Mouse (Mus musculus): ENCODE data around the gene Ppp1r35. TPM values are rescaled to one million over a fixed set of nuclear protein-coding genes. Genes with fewer than 3 reads are reported as not detected.
A peak's percentile ranks its signal among the peaks of the same experiment; 100 is the strongest.

The Ppp1r35 gene
- total and polyA plus RNA-seq, 2 experiments from 2014 or later: 28.8 to 41.8 TPM

DNA sequence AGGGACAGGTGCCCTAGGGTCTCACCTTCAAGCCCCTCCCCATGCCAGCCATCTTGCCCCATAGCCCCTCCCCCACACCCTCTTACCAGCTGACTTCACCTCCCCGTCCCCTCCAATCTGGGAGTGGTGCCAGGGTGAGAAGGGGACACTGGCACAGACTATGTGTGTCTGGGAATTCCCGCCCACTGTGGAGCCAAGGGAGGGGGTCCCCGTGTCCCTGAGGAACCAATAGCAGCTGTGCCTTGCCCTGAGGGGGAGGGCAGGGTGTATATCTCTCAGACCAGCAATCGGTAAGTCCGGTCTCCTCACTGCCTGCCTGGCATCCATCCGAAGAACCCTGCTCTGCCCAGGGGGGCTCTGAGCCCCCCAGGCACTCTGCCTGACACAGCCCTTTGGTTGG, 20.8 kb upstream of the Ppp1r35 start:
- H3K9ac ChIP-seq: peak overlapping the region; percentile 28
- ATAC-seq: peak; percentile 69

GRCm38 (mm10) chr5:137758921-137759534, 19.6 kb upstream of the Ppp1r35 start:
- peak overlapping the region; percentile 37; the same call in 1 of the 2 replicates for H3K4me2 ChIP-seq (ENCODE audit: low read depth)

More for the DNA sequence above, 20.8 kb upstream of the Ppp1r35 start:
- peak overlapping the region; percentile 37 for H3K4me2 ChIP-seq (ENCODE audit: low read depth)
- no peaks in the 10 kb centered on the region for H3K9me3 ChIP-seq (ENCODE audit: low read length)
- no peak for TF ChIP-seq CTCF (IDR thresholded peaks at IDR 0.05; ENCODE audit: low read depth)
- peak overlapping the region; percentile 59 for H3K27ac ChIP-seq (ENCODE audit: low read depth, low read length)
- 0 out of 2 replicates have a peak, but pooled peaks cover 3% of the 10 kb centered on the region for H3K4me1 ChIP-seq (ENCODE audit: insufficient read depth)
- 36% methylated on average over 6 of the region's 6 CpGs for WGBS
- H3K27me3 ChIP-seq (ENCODE audit: insufficient read depth, low read length): no peaks in the 10 kb centered on the region
- H3K36me3 ChIP-seq (ENCODE audit: insufficient read depth): peaks cover 9% of the 10 kb centered on the region
- peak; percentile 81 for DNase-seq
- H3K4me3 ChIP-seq (ENCODE audit: low read depth, low read length): no peak overlapping the region

GRCm38 (mm10) chr5:137759971-137760412, 18.7 kb upstream of the Ppp1r35 start:
- Histone ChIP-seq H3K27me3 (ENCODE audit: insufficient read depth, low read length) (no peaks in the 10 kb centered on the region), H3K4me1 (ENCODE audit: insufficient read depth) (0 out of 2 replicates have a peak, but pooled peaks cover 3% of the 10 kb centered on the region), H3K27ac (ENCODE audit: low read depth, low read length) (0 out of 2 replicates have a peak overlapping the region, but pooled peaks have one; percentile 29), H3K36me3 (ENCODE audit: insufficient read depth) (no peaks in the 10 kb centered on the region; the same call in 1 of the 2 replicates), H3K9ac (no peak overlapping the region), H3K4me3 (ENCODE audit: low read depth, low read length) (no peak overlapping the region), H3K9me3 (ENCODE audit: low read length) (no peaks in the 10 kb centered on the region), H3K4me2 (ENCODE audit: low read depth) (no peak overlapping the region)
- TF ChIP-seq CTCF (IDR thresholded peaks at IDR 0.05; ENCODE audit: low read depth): peak; percentile 86
- 19% methylated on average over 4 of the region's 4 CpGs for WGBS
- ATAC-seq (peak; percentile 88), DNase-seq (peak; percentile 89)

More at GRCm38 (mm10) chr5:137758921-137759534, 19.6 kb upstream of the Ppp1r35 start:
- Histone ChIP-seq H3K4me1 (ENCODE audit: insufficient read depth) (0 out of 2 replicates have a peak, but pooled peaks cover 3% of the 10 kb centered on the region), H3K36me3 (ENCODE audit: insufficient read depth) (peaks cover 1% of the 10 kb centered on the region; the same call in 1 of the 2 replicates), H3K9ac (no peak overlapping the region), H3K27me3 (ENCODE audit: insufficient read depth, low read length) (no peaks in the 10 kb centered on the region), H3K27ac (ENCODE audit: low read depth, low read length) (peak overlapping the region; percentile 81), H3K9me3 (ENCODE audit: low read length) (no peaks in the 10 kb centered on the region), H3K4me3 (ENCODE audit: low read depth, low read length) (no peak overlapping the region)
- 76% methylated on average over 19 of the region's 19 CpGs for whole genome bisulfite sequencing
- DNase-seq (no peak), ATAC-seq (no peak)
- no peak for TF ChIP-seq CTCF (IDR thresholded peaks at IDR 0.05; ENCODE audit: low read depth)

GRCm38 (mm10) chr5:137764609-137765340, 13.9 kb upstream of the Ppp1r35 start:
- Histone ChIP-seq H3K27ac (ENCODE audit: low read depth, low read length) (no peak overlapping the region), H3K36me3 (ENCODE audit: insufficient read depth) (no peaks in the 10 kb centered on the region), H3K4me1 (ENCODE audit: insufficient read depth) (no peaks in the 10 kb centered on the region), H3K9ac (no peak overlapping the region), H3K27me3 (ENCODE audit: insufficient read depth, low read length) (no peaks in the 10 kb centered on the region), H3K4me3 (ENCODE audit: low read depth, low read length) (no peak overlapping the region), H3K4me2 (ENCODE audit: low read depth) (no peak overlapping the region), H3K9me3 (ENCODE audit: low read length) (no peaks in the 10 kb centered on the region)
- TF ChIP-seq CTCF (IDR thresholded peaks at IDR 0.05; ENCODE audit: low read depth): no peak
- WGBS: 53% methylated on average over 9 of the region's 9 CpGs
- no peak for DNase-seq
- no peak for ATAC-seq

DNA sequence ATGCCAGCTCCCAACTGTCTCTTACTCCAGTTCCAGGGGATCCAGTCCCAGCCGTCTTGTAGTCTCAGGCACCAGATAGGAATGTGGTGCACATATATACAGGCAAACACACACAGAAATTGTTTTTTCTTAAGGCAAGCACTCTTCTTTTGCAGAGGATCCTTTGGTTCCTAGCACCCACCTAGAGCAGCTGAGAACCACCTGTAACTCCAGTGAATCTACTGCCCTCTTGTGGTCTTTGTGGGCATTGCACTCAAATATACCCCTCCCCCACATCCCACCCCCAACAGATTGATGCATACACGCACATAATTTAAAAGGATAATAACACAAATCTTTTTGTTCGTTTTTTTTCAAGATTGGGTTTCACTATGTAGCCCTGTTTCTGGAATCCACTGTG, 12.4 kb upstream of the Ppp1r35 start:
- no peak overlapping the region for H3K27ac ChIP-seq (ENCODE audit: low read depth, low read length)
- H3K4me2 ChIP-seq (ENCODE audit: low read depth): no peak overlapping the region
- WGBS: 61% methylated on average over 3 of the region's 3 CpGs
- H3K27me3 ChIP-seq (ENCODE audit: insufficient read depth, low read length): no peaks in the 10 kb centered on the region
- no peaks in the 10 kb centered on the region for H3K4me1 ChIP-seq (ENCODE audit: insufficient read depth)
- ATAC-seq: no peak
- no peak overlapping the region for H3K9ac ChIP-seq
- DNase-seq: peak; percentile 63
- H3K4me3 ChIP-seq (ENCODE audit: low read depth, low read length): no peak overlapping the region
- no peaks in the 10 kb centered on the region for H3K36me3 ChIP-seq (ENCODE audit: insufficient read depth)
- TF ChIP-seq CTCF (IDR thresholded peaks at IDR 0.05; ENCODE audit: low read depth): peak; percentile 66
- H3K9me3 ChIP-seq (ENCODE audit: low read length): no peaks in the 10 kb centered on the region

DNA sequence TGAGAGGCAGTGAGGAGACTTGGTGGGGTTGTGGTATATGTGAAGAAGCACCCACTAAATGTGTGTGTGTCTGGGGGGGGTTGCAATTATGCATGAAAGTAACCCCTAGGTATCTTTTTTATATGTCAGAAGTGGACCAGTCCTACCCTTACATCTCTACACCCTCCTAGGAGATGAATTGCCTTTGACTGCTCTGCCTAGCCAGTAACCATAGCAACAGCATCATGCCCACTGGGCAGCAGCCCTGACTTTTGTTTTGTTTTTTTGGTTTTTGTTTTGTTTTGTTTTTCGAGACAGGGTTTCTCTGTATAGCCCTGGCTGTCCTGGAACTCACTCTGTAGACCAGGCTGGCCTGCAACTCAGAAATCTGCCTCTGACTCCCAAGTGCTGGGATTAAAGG, 10.2 kb upstream of the Ppp1r35 start:
- TF ChIP-seq CTCF (IDR thresholded peaks at IDR 0.05; ENCODE audit: low read depth): no peak
- ATAC-seq (peak; percentile 58), DNase-seq (no peak)
- Histone ChIP-seq H3K4me1 (ENCODE audit: insufficient read depth) (no peaks in the 10 kb centered on the region), H3K9me3 (ENCODE audit: low read length) (no peaks in the 10 kb centered on the region), H3K9ac (no peak overlapping the region), H3K4me2 (ENCODE audit: low read depth) (no peak overlapping the region), H3K27me3 (ENCODE audit: insufficient read depth, low read length) (no peaks in the 10 kb centered on the region), H3K27ac (ENCODE audit: low read depth, low read length) (no peak overlapping the region), H3K36me3 (ENCODE audit: insufficient read depth) (no peaks in the 10 kb centered on the region), H3K4me3 (ENCODE audit: low read depth, low read length) (no peak overlapping the region)
- WGBS: 3% methylated on average over 1 of the region's 1 CpGs

DNA sequence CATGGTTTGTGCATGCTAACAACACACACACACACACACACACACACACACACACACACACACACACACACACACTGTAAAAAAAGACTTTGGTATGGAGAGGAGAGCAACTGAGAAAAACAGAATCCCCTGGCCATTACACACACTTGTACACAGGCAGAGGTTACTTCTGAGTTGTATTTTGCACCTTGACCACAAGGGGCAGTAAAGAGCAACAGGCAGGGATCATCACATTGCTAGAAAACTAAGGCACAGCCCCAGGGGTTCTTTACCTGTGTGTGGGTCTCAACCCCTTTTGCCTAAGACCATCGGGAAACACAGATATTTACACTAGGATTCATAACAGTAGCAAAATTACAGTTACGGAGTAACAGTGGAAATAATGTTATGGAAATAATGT, 7.9 kb upstream of the Ppp1r35 start:
- Histone ChIP-seq H3K27me3 (ENCODE audit: insufficient read depth, low read length) (no peaks in the 10 kb centered on the region), H3K9me3 (ENCODE audit: low read length) (no peaks in the 10 kb centered on the region), H3K4me3 (ENCODE audit: low read depth, low read length) (no peak overlapping the region), H3K4me2 (ENCODE audit: low read depth) (no peak overlapping the region), H3K4me1 (ENCODE audit: insufficient read depth) (no peaks in the 10 kb centered on the region), H3K27ac (ENCODE audit: low read depth, low read length) (no peak overlapping the region), H3K9ac (no peak overlapping the region), H3K36me3 (ENCODE audit: insufficient read depth) (no peaks in the 10 kb centered on the region)
- DNase-seq (peak; percentile 64), ATAC-seq (peak; percentile 48; the same call in 1 of the 2 replicates)
- 56% methylated on average over 2 of the region's 2 CpGs for WGBS
- peak; percentile 85 for TF ChIP-seq CTCF (IDR thresholded peaks at IDR 0.05; ENCODE audit: low read depth)
